Mouse (Mus musculus): ENCODE results near the gene Cnot2.

Cnot2 gene

GRCm38 (mm10) chr10:116562210-116562609 is 19.1 kb downstream of the Cnot2 start:
- no peak for DNase-seq

GRCm38 (mm10) chr10:116559171-116559570 is 22.1 kb downstream of the Cnot2 start:
- no peak for DNase-seq

- no peak for DNase-seq
Observed at GRCm38 (mm10) chr10:116557166-116557565, 24.1 kb downstream of the Cnot2 start.

GRCm38 (mm10) chr10:116554434-116554833 is 26.9 kb downstream of the Cnot2 start:
- DNase-seq: no peak

GRCm38 (mm10) chr10:116547958-116548357 is 33.4 kb downstream of the Cnot2 start:
- no peak for DNase-seq

GRCm38 (mm10) chr10:116546177-116546576 is 35.1 kb downstream of the Cnot2 start:
- no peak for DNase-seq

GRCm38 (mm10) chr10:116543061-116543460 is 38.2 kb downstream of the Cnot2 start:
- no peak for DNase-seq

GRCm38 (mm10) chr10:116540750-116541149 is 40.6 kb downstream of the Cnot2 start:
- DNase-seq: no peak

GRCm38 (mm10) chr10:116537495-116537894 is 43.8 kb downstream of the Cnot2 start:
- no peak for DNase-seq

- DNase-seq: no peak
Observed at GRCm38 (mm10) chr10:116534278-116534677, 47.0 kb downstream of the Cnot2 start.

- DNase-seq: no peak
Observed at GRCm38 (mm10) chr10:116532561-116532960, 48.8 kb downstream of the Cnot2 start.

GRCm38 (mm10) chr10:116531063-116531462 is 50.2 kb downstream of the Cnot2 start:
- DNase-seq: no peak

GRCm38 (mm10) chr10:116519588-116519987 is 61.7 kb downstream of the Cnot2 start:
- no peak for DNase-seq

GRCm38 (mm10) chr10:116515590-116515989 is 65.7 kb downstream of the Cnot2 start:
- DNase-seq: no peak

GRCm38 (mm10) chr10:116515158-116515557 is 66.2 kb downstream of the Cnot2 start:
- DNase-seq: no peak

- no peak for DNase-seq
Observed at GRCm38 (mm10) chr10:116513254-116513635, 68.1 kb downstream of the Cnot2 start.

GRCm38 (mm10) chr10:116512521-116513253 is 68.6 kb downstream of the Cnot2 start:
- DNase-seq: no peak

- no peak for DNase-seq
Observed at GRCm38 (mm10) chr10:116505303-116506014, 75.9 kb downstream of the Cnot2 start.

- DNase-seq: no peak
Observed at GRCm38 (mm10) chr10:116492768-116493167, 88.5 kb downstream of the Cnot2 start.

- no peak for DNase-seq
Observed at GRCm38 (mm10) chr10:116486895-116487747, 94.2 kb downstream of the Cnot2 start.

- no peak for DNase-seq
Observed at GRCm38 (mm10) chr10:116481917-116482316, 99.4 kb downstream of the Cnot2 start.

GRCm38 (mm10) chr10:116480988-116481387 is 100.3 kb downstream of the Cnot2 start:
- DNase-seq: no peak

- DNase-seq: no peak
Observed at GRCm38 (mm10) chr10:116476559-116476958, 104.8 kb downstream of the Cnot2 start.
